Mouse (Mus musculus) MEL (cell line): ENCODE data around the gene Ryr2.

Experiments
- CTCF ChIP-seq, 3 experiments: IDR thresholded peaks in 2 of 3; conservative IDR thresholded peaks in 1 of 3; 2 replicates each; pipeline ENCODE4 v1.5.1; 2011 to 2012; ENCODE audit warnings: low read length in 3 of 3, low read depth in 2 of 3, mild to moderate bottlenecking in 2 of 3, improper control_type of control experiment in 1 of 3, inconsistent platforms in 1 of 3, mixed read lengths in 1 of 3, moderate library complexity in 1 of 3; ENCODE audit not compliant: control insufficient read depth in 1 of 3, insufficient read depth in 1 of 3, poor library complexity in 1 of 3, severe bottlenecking in 1 of 3
- EP300 ChIP-seq, 2 experiments: IDR thresholded peaks; 2 replicates each; pipeline ENCODE4 v1.6.1; 2011; ENCODE audit warnings: improper control_type of control experiment in 2 of 2, low read length in 2 of 2, low read depth in 1 of 2, mild to moderate bottlenecking in 1 of 2
- GABPA ChIP-seq: IDR thresholded peaks from 2 replicates; pipeline ENCODE4 v1.6.1; 2012; ENCODE audit warnings: low read depth, mild to moderate bottlenecking, inconsistent platforms, low read length, improper control_type of control experiment, moderate library complexity
- KAT2A ChIP-seq: conservative IDR thresholded peaks from 2 replicates; pipeline ENCODE4 v1.6.1; 2012; ENCODE audit warnings: low read depth, low read length, improper control_type of control experiment, inconsistent platforms
- MAX ChIP-seq: IDR thresholded peaks from 2 replicates; pipeline ENCODE4 v1.6.1; 2011; ENCODE audit warnings: low read length, improper control_type of control experiment
- POLR2A ChIP-seq, 2 experiments: IDR thresholded peaks; 2 replicates each; pipeline ENCODE4 v1.6.1; 2011 to 2012; ENCODE audit warnings: low read length in 2 of 2, mild to moderate bottlenecking in 2 of 2, control low read depth in 1 of 2, improper control_type of control experiment in 1 of 2, low read depth in 1 of 2, moderate library complexity in 1 of 2; ENCODE audit not compliant: control insufficient read depth in 1 of 2, insufficient read depth in 1 of 2, poor library complexity in 1 of 2
- SIN3A ChIP-seq: IDR thresholded peaks from 2 replicates; pipeline ENCODE4 v1.6.1; 2012; ENCODE audit warnings: low read length, improper control_type of control experiment, inconsistent platforms
- SMC3 ChIP-seq: IDR thresholded peaks from 2 replicates; pipeline ENCODE4 v1.6.1; 2011; ENCODE audit warnings: low read depth, low read length, improper control_type of control experiment
- UBTF ChIP-seq: IDR thresholded peaks from 2 replicates; pipeline ENCODE4 v1.6.1; 2012; ENCODE audit warnings: low read depth, mild to moderate bottlenecking, inconsistent platforms, low read length, improper control_type of control experiment, moderate library complexity, borderline replicate concordance; ENCODE audit not compliant: insufficient read depth
- USF1 ChIP-seq: IDR thresholded peaks from 2 replicates; pipeline ENCODE4 v1.6.1; 2014; ENCODE audit warnings: low read depth, mild to moderate bottlenecking, inconsistent platforms, low read length, improper control_type of control experiment, moderate library complexity
- USF2 ChIP-seq, 2 experiments: IDR thresholded peaks; 2 replicates each; pipeline ENCODE4 v1.6.1; 2011 to 2012; ENCODE audit warnings: improper control_type of control experiment in 2 of 2, low read length in 2 of 2, borderline replicate concordance in 1 of 2, inconsistent platforms in 1 of 2, low read depth in 1 of 2, mild to moderate bottlenecking in 1 of 2; ENCODE audit not compliant: insufficient read depth in 1 of 2
- ZC3H11A ChIP-seq: IDR thresholded peaks from 2 replicates; pipeline ENCODE4 v1.6.1; 2012; ENCODE audit warnings: low read depth, mild to moderate bottlenecking, inconsistent platforms, low read length, improper control_type of control experiment
- ZNF384 ChIP-seq: IDR thresholded peaks from 2 replicates; pipeline ENCODE4 v1.6.1; 2012; ENCODE audit warnings: low read depth, mild to moderate bottlenecking, inconsistent platforms, low read length, improper control_type of control experiment

DNA sequence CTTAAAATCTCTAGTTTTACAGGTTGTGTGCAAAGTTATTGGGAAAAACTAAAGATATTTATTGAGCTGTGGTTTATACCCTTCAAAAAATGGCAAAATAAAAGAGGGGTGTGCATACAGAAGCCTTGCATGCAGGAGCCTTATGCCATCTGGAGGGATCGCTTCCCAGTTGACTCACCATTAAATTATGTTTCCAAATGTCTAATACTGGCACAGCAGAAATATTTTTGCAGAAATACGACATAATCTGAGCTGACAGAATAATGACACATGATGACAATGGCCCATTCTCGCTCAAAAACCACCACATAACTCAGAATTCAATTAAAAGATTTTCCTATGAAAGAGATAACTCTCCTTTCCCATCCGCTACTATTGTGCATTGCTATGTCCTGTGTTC lies 77.4 kb downstream of the Ryr2 start:
- TF ChIP-seq KAT2A (no peak), ZC3H11A (no peak), CTCF (IDR thresholded peaks at IDR 0.05 in 2 of 3, conservative IDR thresholded peaks at IDR 0.05 in 1 of 3; ENCODE audit: control insufficient read depth in 1 of 3, insufficient read depth in 1 of 3, low read depth in 2 of 3, low read length in 3 of 3, poor library complexity in 1 of 3, severe bottlenecking in 1 of 3) (no peak), USF1 (no peak), UBTF (no peak), SIN3A (no peak), POLR2A (IDR thresholded peaks at IDR 0.05; ENCODE audit: control insufficient read depth in 1 of 2, insufficient read depth in 1 of 2, low read depth in 1 of 2, low read length in 2 of 2, poor library complexity in 1 of 2) (no peak), GABPA (no peak), SMC3 (no peak), ZNF384 (no peak), EP300 (IDR thresholded peaks at IDR 0.05; ENCODE audit: low read depth in 1 of 2, low read length in 2 of 2) (no peak), MAX (no peak), USF2 (IDR thresholded peaks at IDR 0.05; ENCODE audit: borderline replicate concordance in 1 of 2, insufficient read depth in 1 of 2, low read depth in 1 of 2, low read length in 2 of 2) (no peak)
